Mouse (Mus musculus): ENCODE measurements around the gene 4930404N11Rik.

GRCm38 (mm10) chr10:81315587-81315986, 50.0 kb downstream of the 4930404N11Rik start:
- TF ChIP-seq CTCF (IDR thresholded peaks at IDR 0.05; ENCODE audit: low read depth) (no peak), EP300 (IDR thresholded peaks at IDR 0.05; ENCODE audit: low read depth) (no peak)
